Mouse (Mus musculus) ES-E14 (cell line): ENCODE measurements at regions not wholly inside any gene's neighbourhood (a gene's known extent, or its start where the extent isn't known, plus 50 kb on each side); places are given as distances from the start of the nearest gene placed in this dataset.
"Not testable (repeated sequence)": the region's sequence is repeated elsewhere in the genome, so short reads cannot be mapped to it uniquely, and the experiment has no call there.

Source experiments
- DNase-seq: peaks from one replicate; pipeline ENCODE4 v3.0.0-alpha.2; 2013; ENCODE audit warnings: low read depth, low spot score
- H3K27ac ChIP-seq: 2 replicates; pipeline ENCODE4 v1.5.1; 2012; ENCODE audit warnings: low read depth, mild to moderate bottlenecking, low read length, moderate library complexity, mixed read lengths; ENCODE audit not compliant: poor library complexity, insufficient read depth, severe bottlenecking
- H3K36me3 ChIP-seq: 2 replicates; pipeline ENCODE4 v1.6.1; 2012; ENCODE audit warnings: mild to moderate bottlenecking, low read length, moderate library complexity, mixed read lengths; ENCODE audit not compliant: control insufficient read depth, poor library complexity, insufficient read depth, severe bottlenecking
- H3K4me1 ChIP-seq, 2 experiments: fragments of 150-350 bp in 1 of 2; sonication (generic) in 1 of 2; 2 replicates each; pipeline ENCODE4 v1.6.1; 2012; ENCODE audit warnings: low read length in 2 of 2, mild to moderate bottlenecking in 1 of 2, mixed read lengths in 1 of 2; ENCODE audit not compliant: control insufficient read depth in 2 of 2, insufficient read depth in 2 of 2, poor library complexity in 1 of 2
- H3K4me3 ChIP-seq, 2 experiments: fragments of 150-350 bp in 1 of 2; sonication (generic) in 1 of 2; 2 replicates each; pipeline ENCODE4 v1.5.1; 2012; ENCODE audit warnings: low read length in 2 of 2, low read depth in 1 of 2, mild to moderate bottlenecking in 1 of 2, mixed read lengths in 1 of 2; ENCODE audit not compliant: insufficient read depth in 1 of 2, poor library complexity in 1 of 2, severe bottlenecking in 1 of 2
- H3K9ac ChIP-seq: 2 replicates; pipeline ENCODE4 v1.6.1; 2012; ENCODE audit warnings: low read depth, mild to moderate bottlenecking, low read length, mixed read lengths; ENCODE audit not compliant: poor library complexity, insufficient read depth, severe bottlenecking
- H3K9me3 ChIP-seq: fragments of 150-350 bp; sonication (generic); 2 replicates; pipeline ENCODE4 v1.6.1; 2012; ENCODE audit warnings: low read depth, mild to moderate bottlenecking, low read length; ENCODE audit not compliant: control insufficient read depth, insufficient read depth
- CHD2 ChIP-seq: IDR thresholded peaks from 2 replicates; pipeline ENCODE4 v1.6.1; 2014; ENCODE audit warnings: mild to moderate bottlenecking, low read depth, low read length, inconsistent platforms
- HCFC1 ChIP-seq: IDR thresholded peaks from 2 replicates; pipeline ENCODE4 v1.6.1; 2012; ENCODE audit warnings: low read length, inconsistent platforms, borderline replicate concordance; ENCODE audit not compliant: insufficient read depth
- MAFK ChIP-seq: IDR thresholded peaks from 2 replicates; pipeline ENCODE4 v1.6.1; 2014; ENCODE audit warnings: mild to moderate bottlenecking, low read depth, low read length, inconsistent platforms; ENCODE audit not compliant: insufficient read depth
- ZC3H11A ChIP-seq: IDR thresholded peaks from 2 replicates; pipeline ENCODE4 v1.6.1; 2012; ENCODE audit warnings: low read depth, mild to moderate bottlenecking, inconsistent platforms, low read length, borderline replicate concordance
- ZNF384 ChIP-seq: IDR thresholded peaks from 2 replicates; pipeline ENCODE4 v1.6.1; 2012; ENCODE audit warnings: low read depth, low read length, inconsistent platforms
- in situ Hi-C, 2 experiments: fragments of 600-800 bp; cut with MboI; formaldehyde crosslinking; loops; one replicate each; pipeline ENCODE4 v1.15.1; 2025; ENCODE audit warnings: low sequenced_read_pairs in 2 of 2, inconsistent platforms in 1 of 2; ENCODE audit not compliant: unreplicated experiment in 2 of 2

DNA sequence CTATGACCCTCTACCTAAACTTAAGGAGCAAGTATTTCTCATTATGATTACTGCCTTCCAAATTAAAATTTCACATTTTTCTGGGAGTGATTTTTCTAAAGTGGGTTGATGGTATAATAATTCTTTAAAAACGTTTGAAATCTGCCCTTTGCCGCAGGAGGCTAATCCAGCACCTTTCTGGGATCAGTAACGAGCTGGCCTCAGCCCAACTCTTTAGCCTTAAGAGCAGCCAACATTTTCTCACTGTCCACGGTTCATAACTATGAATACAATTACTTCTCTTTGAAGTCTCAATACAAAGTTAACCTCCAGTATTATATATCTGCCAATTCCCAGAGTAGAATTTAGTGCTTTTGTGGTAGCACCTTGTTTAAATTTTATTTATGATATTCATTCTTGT, 1123.6 kb downstream of the Hace1 start:
- Histone ChIP-seq H3K27ac (no peak overlapping the region), H3K9me3 (no peaks in the 10 kb centered on the region), H3K4me3 (no peak overlapping the region), H3K4me1 (no peaks in the 10 kb centered on the region), H3K36me3 (no peaks in the 10 kb centered on the region), H3K9ac (no peak overlapping the region)
- in situ Hi-C loops, result no loop called here
- DNase-seq, result no peak
- TF ChIP-seq HCFC1, result no peak
- TF ChIP-seq MAFK, result no peak
- no peak for TF ChIP-seq ZNF384
- no peak for TF ChIP-seq ZC3H11A
- TF ChIP-seq CHD2, result no peak

DNA sequence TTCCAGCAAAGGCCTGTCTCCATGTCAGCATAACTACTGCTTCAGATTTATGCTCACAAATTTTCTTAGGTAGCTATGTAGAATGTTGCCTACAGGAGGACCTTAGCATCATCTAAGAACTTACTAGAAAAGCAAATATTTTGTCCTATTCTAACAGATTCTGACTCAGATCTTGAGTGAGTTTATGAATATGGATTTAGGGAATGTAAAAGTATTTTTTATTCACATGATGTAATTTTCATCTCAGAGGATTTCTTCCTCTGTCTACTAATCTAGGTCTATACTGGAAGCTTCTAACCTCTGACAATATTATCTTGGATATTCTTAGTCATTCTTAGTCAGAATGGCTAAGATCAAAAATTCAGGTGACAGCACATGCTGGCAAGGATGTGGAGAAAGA, 1130.4 kb downstream of the Hace1 start:
- in situ Hi-C loops, H3K4me1 ChIP-seq, H3K4me3 ChIP-seq, H3K36me3 ChIP-seq, H3K27ac ChIP-seq, DNase-seq, H3K9me3 ChIP-seq, H3K9ac ChIP-seq: not testable (repeated sequence)

GRCm38 (mm10) chr10:46712690-46713089, 1135.1 kb downstream of the Hace1 start:
- Histone ChIP-seq H3K9ac (no peak overlapping the region), H3K4me3 (no peak overlapping the region), H3K27ac (no peak overlapping the region), H3K36me3 (no peaks in the 10 kb centered on the region), H3K4me1 (no peaks in the 10 kb centered on the region), H3K9me3 (no peaks in the 10 kb centered on the region)
- TF ChIP-seq CHD2, result no peak
- TF ChIP-seq ZC3H11A, result no peak
- no peak for TF ChIP-seq HCFC1
- no peak for TF ChIP-seq ZNF384
- DNase-seq, result no peak
- in situ Hi-C loops, result no loop called here

DNA sequence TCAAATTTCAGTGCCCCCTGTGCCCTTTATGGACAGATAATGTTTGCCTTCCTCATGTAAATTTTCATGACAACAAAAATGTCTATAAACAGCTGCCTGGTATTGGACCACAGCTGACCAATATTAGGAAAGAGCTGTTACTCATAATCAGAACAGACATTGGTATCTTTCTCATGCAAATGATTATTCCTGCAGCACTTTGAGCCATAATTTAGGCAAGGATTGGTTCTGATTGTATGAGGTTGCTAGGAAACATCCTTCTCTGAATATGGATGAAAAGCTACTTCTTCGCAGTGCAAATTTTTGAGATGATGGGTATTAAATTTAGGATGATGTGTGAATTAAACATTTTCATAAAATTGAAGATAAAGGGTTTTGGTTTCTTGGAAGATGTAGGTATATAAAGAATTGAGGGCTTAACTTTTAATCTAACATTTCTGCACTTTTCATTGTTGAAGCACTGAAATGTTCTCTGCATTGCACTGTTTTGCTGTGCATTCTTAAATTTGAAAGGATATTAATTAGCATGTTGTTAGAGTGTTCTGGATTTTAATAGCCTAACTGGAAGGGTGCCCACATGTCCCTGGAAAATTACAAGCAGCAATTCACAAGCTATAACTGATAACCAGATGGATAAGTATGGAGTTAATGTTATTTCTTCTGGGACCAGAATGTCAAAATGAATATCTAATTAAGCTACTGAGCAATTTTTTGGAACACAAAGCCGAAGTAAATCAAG, 1140.9 kb downstream of the Hace1 start:
- DNase-seq, result no peak
- TF ChIP-seq HCFC1, result no peak
- in situ Hi-C loops, result no loop called here
- Histone ChIP-seq H3K4me3 (no peak overlapping the region), H3K4me1 (no peaks in the 10 kb centered on the region), H3K36me3 (no peaks in the 10 kb centered on the region), H3K9me3 (no peaks in the 10 kb centered on the region), H3K9ac (no peak overlapping the region), H3K27ac (no peak overlapping the region)

GRCm38 (mm10) chr10:46719088-46719469, 1141.5 kb downstream of the Hace1 start:
- DNase-seq, result no peak
- no peak overlapping the region for H3K27ac ChIP-seq
- in situ Hi-C loops, result no loop called here
- no peaks in the 10 kb centered on the region for H3K4me1 ChIP-seq
- H3K36me3 ChIP-seq, result no peaks in the 10 kb centered on the region
- no peaks in the 10 kb centered on the region for H3K9me3 ChIP-seq
- no peak overlapping the region for H3K9ac ChIP-seq
- TF ChIP-seq CHD2 (no peak), ZNF384 (no peak), ZC3H11A (no peak), HCFC1 (no peak), MAFK (no peak)
- H3K4me3 ChIP-seq, result no peak overlapping the region
